Mouse (Mus musculus) forebrain, embryonic 10.5 days (tissue): ENCODE data around the gene Fabp2. TPM values are rescaled to one million over a fixed set of nuclear protein-coding genes. Genes with fewer than 3 reads are reported as not detected.

ENCODE experiments used
- DNase-seq: peaks from one replicate; pipeline ENCODE4 v3.0.0-alpha.2; 2017; ENCODE audit warnings: low spot score; ENCODE audit errors: extremely low spot score
- H3K27ac ChIP-seq: fragments of 300-500 bp; sonication (generic); 2 replicates; pipeline ENCODE4 v1.5.1; 2016; ENCODE audit warnings: mild to moderate bottlenecking
- H3K27me3 ChIP-seq: fragments of 300-500 bp; sonication (generic); 2 replicates; pipeline ENCODE4 v1.6.1; 2016; ENCODE audit warnings: mild to moderate bottlenecking; ENCODE audit not compliant: poor library complexity, severe bottlenecking
- H3K36me3 ChIP-seq: fragments of 300-500 bp; sonication (generic); replicated peaks from 2 replicates; pipeline ENCODE4 v1.6.1; 2016; ENCODE audit warnings: mild to moderate bottlenecking, moderate library complexity
- H3K4me1 ChIP-seq: fragments of 300-500 bp; sonication (generic); 2 replicates; pipeline ENCODE4 v1.6.1; 2016
- H3K4me3 ChIP-seq: fragments of 300-500 bp; sonication (generic); 2 replicates; pipeline ENCODE4 v1.5.1; 2016; ENCODE audit warnings: mild to moderate bottlenecking, moderate library complexity
- H3K9me3 ChIP-seq: fragments of 300-500 bp; sonication (generic); 2 replicates; pipeline ENCODE4 v1.6.1; 2016; ENCODE audit warnings: mild to moderate bottlenecking, moderate library complexity
- WGBS: fragments of 180-500 bp; shearing (Covaris S2); methylation state at CpG from one replicate; pipeline ENCODE4 v1.1.7; 2016; 5-methylcytosine and 5-hydroxymethylcytosine counted together
- polyA plus RNA-seq: library from polyadenylated mRNA; unstranded; fragments of >200 nt; fragmentation: Nextera tagmentation; extraction: Ambion mirVana; gene quantifications from 2 replicates; pipeline ENCODE4 v1.2.1, GENCODE M21; 2016

Fabp2 gene
- polyA plus RNA-seq = not detected in 2 replicates

GRCm38 (mm10) chr3:122894772-122895171 is at the start of gene Fabp2:
Fabp2 (plus strand) TSS chr3:122895072.
- H3K4me3 ChIP-seq = no peak within 1 kb of the TSS
- H3K36me3 ChIP-seq = no peaks in the 10 kb centered on the region
- no peaks in the 10 kb centered on the region for H3K9me3 ChIP-seq
- WGBS = 97% methylated on average over 3 of the region's 3 CpGs
- DNase-seq = no peak
- H3K27ac ChIP-seq = no peak within 1 kb of the TSS
- no peaks in the 10 kb centered on the region for H3K4me1 ChIP-seq
- no peaks in the 10 kb centered on the region for H3K27me3 ChIP-seq

- H3K36me3 ChIP-seq = peaks cover 12% of the 10 kb centered on the region
- no peaks in the 10 kb centered on the region for H3K4me1 ChIP-seq
- no peaks in the 10 kb centered on the region for H3K27me3 ChIP-seq
- no peak overlapping the region for H3K27ac ChIP-seq
- WGBS = 90% methylated on average over 5 of the region's 5 CpGs
- no peak for DNase-seq
- no peak overlapping the region for H3K4me3 ChIP-seq
- H3K9me3 ChIP-seq = peaks cover 9% of the 10 kb centered on the region
Observed at GRCm38 (mm10) chr3:122848410-122849034, 46.4 kb upstream of the Fabp2 start.

GRCm38 (mm10) chr3:122855149-122855548 is 39.7 kb upstream of the Fabp2 start:
- DNase-seq = no peak
- WGBS = 57% methylated on average over 11 of the region's 11 CpGs
- Histone ChIP-seq H3K27ac (no peak overlapping the region), H3K27me3 (no peaks in the 10 kb centered on the region), H3K36me3 (0 out of 2 replicates have a peak, but pooled peaks cover 8% of the 10 kb centered on the region), H3K4me1 (peaks cover 5% of the 10 kb centered on the region), H3K4me3 (no peak overlapping the region), H3K9me3 (no peaks in the 10 kb centered on the region)

- DNase-seq = no peak
- WGBS = 88% methylated on average over 2 of the region's 2 CpGs
- Histone ChIP-seq H3K27me3 (no peaks in the 10 kb centered on the region), H3K36me3 (0 out of 2 replicates have a peak, but pooled peaks cover 2% of the 10 kb centered on the region), H3K4me1 (peaks cover 5% of the 10 kb centered on the region), H3K27ac (no peak overlapping the region), H3K4me3 (no peak overlapping the region), H3K9me3 (no peaks in the 10 kb centered on the region)
Observed at GRCm38 (mm10) chr3:122859829-122860228, 35.0 kb upstream of the Fabp2 start.

DNA sequence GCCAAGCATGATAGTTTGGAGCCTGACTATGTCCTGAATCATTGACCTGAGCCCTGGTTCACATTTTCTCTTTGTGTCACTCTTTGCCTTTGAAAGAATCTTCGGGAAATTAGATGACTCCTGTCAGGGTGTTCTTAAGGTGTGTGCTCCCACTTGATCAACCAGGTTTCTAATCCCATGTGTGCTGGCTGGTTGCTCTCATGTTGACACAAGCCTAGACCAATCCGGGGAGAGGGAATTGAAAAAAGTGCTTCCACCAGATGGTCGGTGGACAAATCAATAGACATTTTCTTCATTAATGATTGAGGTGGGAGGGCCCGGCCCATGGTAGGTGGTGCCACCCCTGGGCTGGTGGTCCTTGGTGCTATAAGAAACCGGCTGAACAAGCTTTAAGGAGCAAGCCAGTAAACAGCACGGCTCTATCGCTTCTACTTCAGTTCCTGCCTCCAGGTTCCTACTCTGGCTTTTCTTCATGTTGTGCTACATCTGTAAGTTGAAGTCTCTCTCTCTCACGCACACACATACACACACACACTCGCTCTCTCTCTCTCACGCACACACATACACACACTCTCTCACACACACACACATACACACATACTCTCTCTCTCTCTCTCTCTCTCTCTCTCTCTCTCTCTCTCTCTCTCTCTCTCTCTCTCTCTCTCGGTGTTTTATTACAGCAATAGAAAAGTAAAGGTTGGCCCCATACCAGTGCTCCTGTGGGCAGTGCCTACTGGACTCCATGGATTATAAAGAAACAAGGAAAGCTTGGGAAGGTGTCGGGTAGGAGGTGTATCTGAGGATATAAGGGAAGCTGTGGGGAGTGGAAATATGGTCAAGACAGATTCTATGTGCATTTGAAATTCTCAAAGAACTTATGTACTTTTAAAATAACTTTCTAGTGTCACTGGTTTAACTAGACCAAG is 34.0 kb upstream of the Fabp2 start:
- H3K9me3 ChIP-seq = no peaks in the 10 kb centered on the region
- H3K4me1 ChIP-seq = no peaks in the 10 kb centered on the region
- 0 out of 2 replicates have a peak, but pooled peaks cover 2% of the 10 kb centered on the region for H3K36me3 ChIP-seq
- no peak for DNase-seq
- no peak overlapping the region for H3K4me3 ChIP-seq
- H3K27ac ChIP-seq = no peak overlapping the region
- WGBS = 91% methylated on average over 12 of the region's 12 CpGs
- H3K27me3 ChIP-seq = no peaks in the 10 kb centered on the region

DNA sequence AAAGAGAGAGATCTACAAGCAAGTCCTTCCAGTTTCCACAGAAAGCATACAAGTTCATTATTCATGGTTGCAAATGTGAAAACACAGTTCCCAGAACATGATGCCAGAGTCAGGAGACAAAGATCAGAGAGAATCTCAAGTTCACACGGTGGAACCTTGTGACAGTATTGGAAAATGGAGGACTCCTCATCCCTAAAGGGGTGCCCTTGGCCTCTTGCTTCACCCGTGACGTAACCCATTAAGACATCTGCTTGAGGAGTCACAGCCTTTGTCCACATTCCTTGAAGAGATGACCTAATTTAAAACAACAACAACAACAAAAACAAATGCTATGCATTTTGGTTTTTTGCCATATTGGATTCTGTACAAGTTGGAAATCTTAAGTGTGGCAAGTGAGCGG is 29.8 kb upstream of the Fabp2 start:
- H3K27ac ChIP-seq = no peak overlapping the region
- WGBS = 87% methylated on average over 4 of the region's 4 CpGs
- DNase-seq = no peak

GRCm38 (mm10) chr3:122868270-122868669 is 26.6 kb upstream of the Fabp2 start:
- Histone ChIP-seq H3K9me3 (no peaks in the 10 kb centered on the region), H3K27ac (no peak overlapping the region), H3K4me1 (no peaks in the 10 kb centered on the region), H3K4me3 (no peak overlapping the region), H3K36me3 (no peaks in the 10 kb centered on the region), H3K27me3 (no peaks in the 10 kb centered on the region)
- 94% methylated on average over 1 of the region's 1 CpGs for WGBS
- no peak for DNase-seq

More for the DNA sequence above, 29.8 kb upstream of the Fabp2 start:
- H3K9me3 ChIP-seq = no peaks in the 10 kb centered on the region
- no peak overlapping the region for H3K4me3 ChIP-seq
- no peaks in the 10 kb centered on the region for H3K4me1 ChIP-seq
- H3K36me3 ChIP-seq = no peaks in the 10 kb centered on the region
- no peaks in the 10 kb centered on the region for H3K27me3 ChIP-seq

DNA sequence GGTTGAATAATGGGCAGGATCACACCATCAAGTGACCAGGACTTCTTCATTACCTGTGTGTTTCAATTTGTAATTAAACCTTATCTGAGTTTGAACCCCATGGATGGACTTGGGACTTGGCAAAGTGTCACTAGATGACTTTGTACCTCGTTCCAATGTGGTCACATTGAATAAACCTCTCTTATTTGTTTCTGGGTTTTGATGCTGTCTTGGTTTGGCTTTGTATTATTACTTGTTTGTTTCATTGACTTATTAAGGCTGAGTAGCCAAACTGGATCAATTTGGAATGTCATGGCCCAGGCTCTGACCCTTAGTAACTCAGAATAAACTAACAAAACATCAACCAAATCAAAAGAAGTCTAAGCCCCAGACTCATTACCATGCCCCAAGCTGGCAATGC is 23.3 kb upstream of the Fabp2 start:
- Histone ChIP-seq H3K27ac (no peak overlapping the region), H3K36me3 (no peaks in the 10 kb centered on the region), H3K4me3 (no peak overlapping the region), H3K27me3 (no peaks in the 10 kb centered on the region), H3K4me1 (no peaks in the 10 kb centered on the region), H3K9me3 (no peaks in the 10 kb centered on the region)
- DNase-seq = no peak
- 92% methylated on average over 1 of the region's 1 CpGs for WGBS

DNA sequence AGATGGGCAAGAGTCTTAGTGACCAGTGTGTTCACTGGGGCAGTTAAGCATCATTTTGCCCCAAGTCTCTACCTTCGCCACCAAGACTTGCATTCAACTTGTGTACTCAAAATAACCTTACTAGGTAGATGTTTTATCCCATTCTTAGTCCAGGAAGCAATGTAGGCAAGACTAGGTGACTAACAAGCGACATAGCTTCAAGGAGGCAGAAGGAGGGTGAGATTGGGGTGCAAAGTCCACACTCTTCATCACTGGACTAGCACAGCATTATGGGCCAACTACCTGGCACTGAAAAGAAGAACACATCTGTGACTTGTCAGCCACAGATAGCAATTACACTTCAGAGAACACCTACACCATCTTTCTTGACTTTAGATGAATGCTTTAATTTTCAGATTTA is 18.0 kb upstream of the Fabp2 start:
- no peak overlapping the region for H3K27ac ChIP-seq
- H3K4me3 ChIP-seq = no peak overlapping the region
- no peaks in the 10 kb centered on the region for H3K4me1 ChIP-seq
- H3K9me3 ChIP-seq = no peaks in the 10 kb centered on the region
- no peak for DNase-seq
- 87% methylated on average over 2 of the region's 2 CpGs for WGBS
- no peaks in the 10 kb centered on the region for H3K36me3 ChIP-seq
- H3K27me3 ChIP-seq = no peaks in the 10 kb centered on the region

GRCm38 (mm10) chr3:122877543-122877942 is 17.3 kb upstream of the Fabp2 start:
- DNase-seq = no peak
- Histone ChIP-seq H3K9me3 (no peaks in the 10 kb centered on the region), H3K4me1 (no peaks in the 10 kb centered on the region), H3K4me3 (no peak overlapping the region), H3K27ac (no peak overlapping the region), H3K36me3 (no peaks in the 10 kb centered on the region), H3K27me3 (no peaks in the 10 kb centered on the region)
- WGBS = 91% methylated on average over 3 of the region's 3 CpGs

DNA sequence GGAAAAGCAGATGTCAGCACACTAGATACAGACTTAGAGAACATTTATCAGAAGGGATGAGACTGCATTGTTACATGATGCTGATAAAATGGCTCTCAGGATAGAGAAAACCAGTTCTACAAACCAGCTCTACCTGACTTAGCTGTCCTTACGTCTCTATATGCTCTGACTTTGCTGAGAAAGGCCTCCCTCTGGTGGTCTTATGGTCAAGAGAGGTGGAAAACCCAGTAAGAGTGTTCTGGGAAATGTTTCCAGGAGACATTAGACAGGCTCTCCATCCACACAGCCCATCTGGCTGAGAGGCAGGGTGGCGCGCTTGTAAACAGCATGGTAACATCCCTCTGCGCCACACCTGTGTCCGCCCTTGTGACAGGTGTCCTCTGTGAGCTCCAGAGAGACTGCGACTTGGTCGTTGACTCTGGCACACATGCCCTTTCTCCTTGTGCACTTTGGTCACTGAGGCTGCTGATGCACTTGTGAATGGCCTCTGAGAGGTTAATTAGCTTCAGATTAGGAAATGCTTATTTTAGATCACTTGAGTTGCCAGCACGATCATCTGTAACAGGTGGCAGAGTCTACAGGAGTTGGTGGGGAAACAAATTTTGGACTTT is 16.1 kb upstream of the Fabp2 start:
- Histone ChIP-seq H3K36me3 (no peaks in the 10 kb centered on the region), H3K27ac (no peak overlapping the region), H3K4me3 (no peak overlapping the region), H3K27me3 (no peaks in the 10 kb centered on the region), H3K9me3 (no peaks in the 10 kb centered on the region), H3K4me1 (no peaks in the 10 kb centered on the region)
- DNase-seq = no peak
- 91% methylated on average over 8 of the region's 8 CpGs for whole genome bisulfite sequencing

GRCm38 (mm10) chr3:122887505-122888301 is 7.2 kb upstream of the Fabp2 start:
- Histone ChIP-seq H3K27me3 (no peaks in the 10 kb centered on the region), H3K9me3 (no peaks in the 10 kb centered on the region), H3K27ac (no peak overlapping the region), H3K4me3 (no peak overlapping the region), H3K4me1 (no peaks in the 10 kb centered on the region), H3K36me3 (no peaks in the 10 kb centered on the region)
- no peak for DNase-seq
- WGBS = 84% methylated on average over 4 of the region's 4 CpGs
